Mouse (Mus musculus) MEL (cell line): ENCODE results near the gene Klrk1.

ENCODE experiments used
- CTCF ChIP-seq, 3 experiments: IDR thresholded peaks in 2 of 3; conservative IDR thresholded peaks in 1 of 3; 2 replicates each; pipeline ENCODE4 v1.5.1; 2011 to 2012; ENCODE audit warnings: low read length in 3 of 3, low read depth in 2 of 3, mild to moderate bottlenecking in 2 of 3, improper control_type of control experiment in 1 of 3, inconsistent platforms in 1 of 3, mixed read lengths in 1 of 3, moderate library complexity in 1 of 3; ENCODE audit not compliant: control insufficient read depth in 1 of 3, insufficient read depth in 1 of 3, poor library complexity in 1 of 3, severe bottlenecking in 1 of 3
- EP300 ChIP-seq, 2 experiments: IDR thresholded peaks; 2 replicates each; pipeline ENCODE4 v1.6.1; 2011; ENCODE audit warnings: improper control_type of control experiment in 2 of 2, low read length in 2 of 2, low read depth in 1 of 2, mild to moderate bottlenecking in 1 of 2
- GATA1 ChIP-seq: IDR thresholded peaks from 2 replicates; pipeline ENCODE4 v1.6.1; 2011; ENCODE audit warnings: low read depth, low read length, improper control_type of control experiment
- JUND ChIP-seq: IDR thresholded peaks from 2 replicates; pipeline ENCODE4 v1.6.1; 2011; ENCODE audit warnings: low read depth, mild to moderate bottlenecking, improper control_type of control experiment, low read length
- KAT2A ChIP-seq: conservative IDR thresholded peaks from 2 replicates; pipeline ENCODE4 v1.6.1; 2012; ENCODE audit warnings: low read depth, low read length, improper control_type of control experiment, inconsistent platforms
- MEF2A ChIP-seq: IDR thresholded peaks from 2 replicates; pipeline ENCODE4 v1.6.1; 2014; ENCODE audit warnings: low read depth, mild to moderate bottlenecking, inconsistent platforms, low read length, improper control_type of control experiment; ENCODE audit not compliant: poor library complexity, insufficient replicate concordance, severe bottlenecking; ENCODE audit errors: extremely low read depth
- NELFE ChIP-seq: IDR thresholded peaks from 2 replicates; pipeline ENCODE4 v1.6.1; 2011; ENCODE audit warnings: low read depth, low read length, improper control_type of control experiment
- POLR2A ChIP-seq, 2 experiments: IDR thresholded peaks; 2 replicates each; pipeline ENCODE4 v1.6.1; 2011 to 2012; ENCODE audit warnings: low read length in 2 of 2, mild to moderate bottlenecking in 2 of 2, control low read depth in 1 of 2, improper control_type of control experiment in 1 of 2, low read depth in 1 of 2, moderate library complexity in 1 of 2; ENCODE audit not compliant: control insufficient read depth in 1 of 2, insufficient read depth in 1 of 2, poor library complexity in 1 of 2
- SIN3A ChIP-seq: IDR thresholded peaks from 2 replicates; pipeline ENCODE4 v1.6.1; 2012; ENCODE audit warnings: low read length, improper control_type of control experiment, inconsistent platforms
- SMC3 ChIP-seq: IDR thresholded peaks from 2 replicates; pipeline ENCODE4 v1.6.1; 2011; ENCODE audit warnings: low read depth, low read length, improper control_type of control experiment

- TF ChIP-seq POLR2A (IDR thresholded peaks at IDR 0.05; ENCODE audit: control insufficient read depth in 1 of 2, insufficient read depth in 1 of 2, low read depth in 1 of 2, low read length in 2 of 2, poor library complexity in 1 of 2), result no peak
- TF ChIP-seq CTCF (IDR thresholded peaks at IDR 0.05 in 2 of 3, conservative IDR thresholded peaks at IDR 0.05 in 1 of 3; ENCODE audit: control insufficient read depth in 1 of 3, insufficient read depth in 1 of 3, low read depth in 2 of 3, low read length in 3 of 3, poor library complexity in 1 of 3, severe bottlenecking in 1 of 3), result no peak
- TF ChIP-seq SIN3A, result no peak
- no peak for TF ChIP-seq EP300 (IDR thresholded peaks at IDR 0.05; ENCODE audit: low read depth in 1 of 2, low read length in 2 of 2)
- TF ChIP-seq KAT2A, result no peak
- no peak for TF ChIP-seq GATA1
- TF ChIP-seq JUND, result no peak
- no peak for TF ChIP-seq SMC3
- no peak for TF ChIP-seq MEF2A
- no peak for TF ChIP-seq NELFE
These were observed 40.6 kb downstream of the Klrk1 start for GRCm38 (mm10) chr6:129583014-129583413.
